Mouse (Mus musculus) forelimb bud, embryonic 11.5 days (tissue): Measurements from ENCODE around the gene Ptprm.

Source experiments
- DNase-seq: peaks from one replicate; pipeline ENCODE4 v3.0.0-alpha.2; 2012; ENCODE audit warnings: low read depth, low spot score

The Ptprm gene

GRCm38 (mm10) chr17:67073139-67073538 is 281.1 kb downstream of the Ptprm start:
- DNase-seq: no peak

GRCm38 (mm10) chr17:67071231-67072009 is 282.8 kb downstream of the Ptprm start:
- no peak for DNase-seq

GRCm38 (mm10) chr17:67063611-67064010 is 290.6 kb downstream of the Ptprm start:
- DNase-seq: no peak

- DNase-seq: no peak
These were observed 298.6 kb downstream of the Ptprm start for GRCm38 (mm10) chr17:67055681-67056080.

GRCm38 (mm10) chr17:67054202-67054601 is 300.1 kb downstream of the Ptprm start:
- no peak for DNase-seq

- no peak for DNase-seq
These were observed 301.5 kb downstream of the Ptprm start for GRCm38 (mm10) chr17:67052624-67053314.

- no peak for DNase-seq
These were observed 306.6 kb downstream of the Ptprm start for GRCm38 (mm10) chr17:67047697-67048096.

- DNase-seq: no peak
These were observed 315.7 kb downstream of the Ptprm start for GRCm38 (mm10) chr17:67038558-67038957.

GRCm38 (mm10) chr17:67033547-67033946 is 320.7 kb downstream of the Ptprm start:
- DNase-seq: no peak

- DNase-seq: no peak
These were observed 322.2 kb downstream of the Ptprm start for GRCm38 (mm10) chr17:67032021-67032420.

GRCm38 (mm10) chr17:67031341-67031740 is 322.9 kb downstream of the Ptprm start:
- DNase-seq: no peak

GRCm38 (mm10) chr17:67027274-67027673 is 327.0 kb downstream of the Ptprm start:
- DNase-seq: no peak

GRCm38 (mm10) chr17:67016501-67016900 is 337.8 kb downstream of the Ptprm start:
- DNase-seq: no peak

- no peak for DNase-seq
These were observed 341.0 kb downstream of the Ptprm start for GRCm38 (mm10) chr17:67013217-67013616.

- DNase-seq: no peak
These were observed 342.2 kb downstream of the Ptprm start for GRCm38 (mm10) chr17:67011836-67012583.

GRCm38 (mm10) chr17:67010136-67010535 is 344.1 kb downstream of the Ptprm start:
- DNase-seq: no peak

GRCm38 (mm10) chr17:67008137-67008536 is 346.1 kb downstream of the Ptprm start:
- DNase-seq: no peak

GRCm38 (mm10) chr17:67006740-67007385 is 347.4 kb downstream of the Ptprm start:
- DNase-seq: no peak

- no peak for DNase-seq
These were observed 357.4 kb downstream of the Ptprm start for GRCm38 (mm10) chr17:66996882-66997281.

GRCm38 (mm10) chr17:66996016-66996415 is 358.2 kb downstream of the Ptprm start:
- no peak for DNase-seq

- DNase-seq: no peak
These were observed 362.4 kb downstream of the Ptprm start for GRCm38 (mm10) chr17:66991815-66992214.

- no peak for DNase-seq
These were observed 363.5 kb downstream of the Ptprm start for GRCm38 (mm10) chr17:66990761-66991160.
